Mouse (Mus musculus) fat pad, adult 2 months (tissue): ENCODE data around the gene Pdpn.
"Not testable (repeated sequence)": the region's sequence is repeated elsewhere in the genome, so short reads cannot be mapped to it uniquely, and the experiment has no call there.

Experiments
- DNase-seq: peaks from one replicate; pipeline ENCODE4 v3.0.0-alpha.2; 2011; ENCODE audit warnings: low read depth, low spot score; ENCODE audit errors: extremely low read depth

Pdpn gene

DNA sequence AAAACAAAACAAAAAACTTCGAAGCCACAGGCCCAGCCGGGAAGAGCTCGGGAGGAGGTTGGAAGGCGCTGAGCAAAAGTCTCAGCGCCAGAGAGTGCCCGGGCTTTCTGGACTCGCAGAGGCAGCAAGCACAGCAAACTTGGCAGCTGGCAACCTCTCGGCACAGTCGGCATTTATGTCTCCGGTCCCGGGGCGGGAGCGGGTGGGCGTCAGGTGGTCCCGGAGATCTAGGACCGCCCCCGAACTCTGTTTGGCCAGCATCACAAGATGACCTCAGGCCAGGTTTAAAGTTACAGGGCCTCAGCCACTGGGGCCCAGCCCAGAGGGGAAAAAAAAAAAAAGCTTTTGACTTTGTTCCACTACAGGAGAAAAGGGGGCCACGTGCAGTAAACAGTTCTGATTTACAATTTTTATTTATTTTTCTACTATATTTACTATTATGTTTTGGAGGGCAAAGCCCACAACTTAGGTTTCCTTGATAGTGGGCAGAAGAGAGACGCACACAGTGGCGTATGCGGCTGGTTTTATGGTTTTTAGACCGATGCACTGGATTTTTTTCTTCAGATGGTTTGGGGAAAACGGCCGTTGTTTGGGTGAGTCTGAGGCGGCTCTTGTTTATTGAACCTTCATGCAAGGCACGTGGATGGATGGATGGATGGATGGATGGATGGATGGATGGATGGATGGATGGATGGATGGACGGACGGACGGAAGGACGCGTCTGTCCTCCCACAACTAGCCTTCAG, at the start of gene Pdpn:
Gene Pdpn (minus strand): TSS at position 240 of the 746 bp plus-strand sequence.
- no peak for DNase-seq

DNA sequence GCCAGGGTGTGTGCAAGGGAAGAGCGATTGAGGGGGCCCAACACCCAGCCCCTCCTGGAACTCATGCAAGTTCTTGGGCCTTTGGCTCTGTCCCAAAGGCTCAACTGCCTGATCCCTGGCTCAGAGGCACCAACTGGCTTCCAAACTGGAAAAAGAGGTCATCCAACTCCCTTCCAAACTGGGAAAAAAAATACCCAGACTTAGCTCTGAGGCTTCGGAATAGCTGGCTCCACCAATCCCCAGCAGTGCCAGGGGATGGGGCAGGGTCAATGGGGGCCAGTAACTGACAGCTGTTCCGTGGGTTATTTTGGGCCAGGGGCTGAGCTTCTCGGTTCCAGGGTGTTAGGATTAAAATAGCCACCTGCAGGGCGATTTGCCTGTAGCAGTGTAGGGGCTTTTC, 49.3 kb upstream of the Pdpn start:
- no peak for DNase-seq

DNA sequence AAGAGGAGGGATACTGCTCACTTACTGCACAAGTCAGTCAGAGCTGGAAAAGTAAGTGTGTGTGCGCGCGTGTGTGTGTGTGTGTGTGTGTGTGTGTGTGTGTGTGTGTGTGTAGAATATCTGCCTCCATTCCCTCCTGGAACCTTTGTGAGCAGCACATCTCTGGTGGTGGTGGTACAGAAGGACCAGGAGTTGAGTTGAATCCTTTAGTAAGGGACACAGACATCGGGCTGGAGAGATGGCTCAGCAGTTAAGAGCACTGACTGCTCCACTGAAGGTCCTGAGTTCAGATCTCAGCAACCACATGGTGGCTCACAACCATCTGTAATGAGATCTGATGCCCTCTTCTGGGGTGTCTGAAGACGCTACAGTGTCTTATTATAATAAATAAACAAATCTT, 46.1 kb upstream of the Pdpn start:
- not testable (repeated sequence) for DNase-seq

DNA sequence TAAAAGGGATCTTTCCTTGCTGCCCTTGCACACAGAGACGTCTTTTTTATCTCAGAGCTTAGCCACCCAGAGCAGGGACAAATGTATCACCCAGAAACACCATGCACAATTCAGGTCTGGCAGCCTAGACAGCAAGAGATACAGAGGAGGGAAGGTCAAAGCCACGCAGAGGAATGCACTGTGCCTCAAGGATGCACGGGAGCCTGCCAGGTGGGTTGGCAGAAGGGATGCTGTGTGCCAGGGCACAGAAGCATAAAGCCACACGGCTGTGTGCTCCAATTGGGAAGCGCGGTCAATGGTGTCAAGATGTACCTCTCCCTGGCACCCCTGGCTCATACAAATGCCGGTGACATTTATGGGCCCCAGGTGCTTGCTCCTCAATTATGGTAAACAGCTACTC, 42.1 kb upstream of the Pdpn start:
- no peak for DNase-seq

DNA sequence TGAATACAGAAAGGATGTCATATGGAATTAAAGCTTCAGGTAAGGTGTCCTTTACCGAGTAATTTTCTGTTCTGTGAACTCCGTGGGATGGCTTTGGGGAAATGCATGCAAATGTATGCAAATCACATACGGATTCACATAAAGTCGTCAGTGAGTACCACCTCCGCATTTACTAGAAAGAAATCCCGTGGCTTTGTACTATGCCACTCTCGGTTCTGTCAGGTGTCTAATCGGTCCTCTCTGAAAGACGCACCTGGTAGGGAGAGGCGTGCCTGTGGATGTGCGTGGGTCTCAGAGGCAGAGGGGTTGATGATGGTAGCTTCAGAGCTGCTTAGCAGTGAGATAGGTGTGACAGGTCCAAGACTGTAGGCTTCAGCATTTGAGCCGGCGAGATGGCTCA, 40.4 kb upstream of the Pdpn start:
- no peak for DNase-seq

DNA sequence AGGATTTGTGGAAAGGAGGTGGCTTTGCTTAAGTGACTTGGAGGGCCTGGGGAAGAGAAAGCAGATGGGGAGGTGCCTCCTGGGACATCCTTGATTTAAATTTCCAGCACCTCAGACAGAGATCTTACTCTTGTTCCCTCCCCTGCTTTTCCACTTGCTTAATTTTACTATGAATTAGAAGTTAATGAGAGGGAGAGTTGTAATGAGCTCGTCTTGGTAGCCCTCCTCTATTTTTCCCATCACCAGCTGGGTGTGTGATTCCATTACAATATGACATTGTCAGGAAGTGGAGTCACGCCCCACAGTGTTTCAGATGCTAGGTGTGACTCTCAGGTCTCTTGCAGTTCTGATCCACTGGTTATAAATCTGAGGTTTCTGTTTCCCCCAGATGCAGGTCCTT, 36.7 kb upstream of the Pdpn start:
- DNase-seq, result no peak

DNA sequence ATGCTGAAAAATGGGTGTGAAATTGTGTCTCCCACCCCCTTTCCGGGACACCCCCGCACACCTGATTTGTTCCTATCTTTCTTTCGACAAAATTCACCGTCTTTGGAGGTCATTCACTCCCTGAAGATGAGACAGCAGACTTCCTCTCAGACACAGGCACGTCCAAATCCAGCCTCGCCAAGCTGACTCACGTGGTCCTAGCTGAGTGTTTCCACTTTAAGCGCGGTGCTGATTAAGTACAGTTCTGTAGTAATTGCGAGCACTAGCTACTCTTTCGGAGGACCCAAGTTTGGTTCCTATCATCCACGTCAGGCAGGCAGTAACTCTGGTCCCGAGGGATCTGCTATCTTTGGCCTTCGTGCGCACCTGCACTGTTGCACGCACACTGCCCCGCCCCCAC, 35.6 kb upstream of the Pdpn start:
- no peak for DNase-seq

DNA sequence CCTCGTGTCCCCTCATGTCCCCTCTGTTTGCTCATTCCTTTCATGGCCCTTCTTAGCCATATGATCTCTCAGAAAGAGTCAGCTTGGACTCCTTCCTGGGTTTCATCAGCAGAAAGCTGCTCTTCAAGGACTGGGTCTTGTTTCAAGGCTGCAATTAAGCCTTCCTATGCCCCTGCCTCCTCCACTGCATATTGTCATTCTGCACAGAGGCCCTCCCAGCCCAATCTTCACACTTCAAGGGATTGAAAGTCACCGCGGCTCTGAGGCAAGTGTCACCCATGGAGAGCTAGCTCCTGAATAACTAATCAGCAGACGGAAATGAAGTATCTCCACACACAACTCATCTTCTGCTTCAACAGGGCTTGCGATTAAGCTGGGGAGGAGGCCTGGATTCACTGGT, 34.8 kb upstream of the Pdpn start:
- no peak for DNase-seq

DNA sequence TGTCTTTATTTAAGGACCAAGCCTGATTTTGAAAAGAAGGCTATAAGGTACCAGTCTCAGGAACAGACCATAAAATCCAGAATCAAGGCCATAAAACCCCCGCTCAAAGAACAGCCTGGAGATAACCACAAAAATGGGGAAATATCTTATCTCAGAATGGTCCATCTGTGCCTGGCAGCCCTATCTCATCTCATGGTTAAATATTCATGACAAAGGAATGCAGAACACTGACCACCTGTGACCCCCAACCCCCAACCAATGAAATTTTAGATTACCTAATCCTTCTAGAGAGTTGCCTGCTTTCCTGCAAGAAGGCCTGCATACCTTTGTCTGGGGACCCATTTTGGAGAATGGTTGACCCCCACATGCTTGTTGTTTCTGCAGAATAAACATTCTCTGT, 32.4 kb upstream of the Pdpn start:
- no peak for DNase-seq

DNA sequence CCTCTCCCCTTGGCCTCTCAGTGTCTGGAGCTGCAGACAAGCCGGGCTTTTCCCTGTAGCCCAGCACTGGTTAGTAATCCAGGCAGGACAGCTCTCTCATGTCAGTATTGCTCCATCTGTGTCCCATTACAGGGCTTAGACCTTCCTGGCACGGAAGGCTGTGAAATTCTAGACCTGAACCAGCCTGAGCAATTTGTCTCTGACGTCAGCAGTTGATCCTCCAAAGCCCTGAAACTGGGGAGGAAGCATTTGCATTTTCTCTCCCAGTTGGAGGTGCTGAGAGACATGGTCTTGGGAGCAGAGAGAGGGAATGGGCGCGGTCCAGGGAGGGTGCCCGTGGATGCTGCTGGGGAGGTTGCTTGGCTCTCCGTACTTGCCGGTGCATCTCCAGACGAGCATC, 31.2 kb upstream of the Pdpn start:
- no peak for DNase-seq

DNA sequence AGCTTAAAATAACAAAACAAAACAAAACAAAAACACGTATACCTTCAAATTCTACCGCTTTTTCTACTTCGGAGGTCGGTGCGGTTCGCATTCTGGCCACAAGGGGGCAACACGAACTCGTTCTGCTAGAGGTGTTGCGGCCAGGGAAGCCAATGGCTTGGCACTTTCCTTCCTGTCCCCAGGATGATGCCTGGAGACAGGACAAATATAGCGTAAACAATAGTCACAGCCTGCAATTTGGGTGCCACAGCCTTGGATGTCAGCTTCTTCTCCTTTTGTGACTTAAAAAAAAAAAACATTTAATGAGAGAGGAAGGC, 26.2 kb upstream of the Pdpn start:
- DNase-seq, result no peak

DNA sequence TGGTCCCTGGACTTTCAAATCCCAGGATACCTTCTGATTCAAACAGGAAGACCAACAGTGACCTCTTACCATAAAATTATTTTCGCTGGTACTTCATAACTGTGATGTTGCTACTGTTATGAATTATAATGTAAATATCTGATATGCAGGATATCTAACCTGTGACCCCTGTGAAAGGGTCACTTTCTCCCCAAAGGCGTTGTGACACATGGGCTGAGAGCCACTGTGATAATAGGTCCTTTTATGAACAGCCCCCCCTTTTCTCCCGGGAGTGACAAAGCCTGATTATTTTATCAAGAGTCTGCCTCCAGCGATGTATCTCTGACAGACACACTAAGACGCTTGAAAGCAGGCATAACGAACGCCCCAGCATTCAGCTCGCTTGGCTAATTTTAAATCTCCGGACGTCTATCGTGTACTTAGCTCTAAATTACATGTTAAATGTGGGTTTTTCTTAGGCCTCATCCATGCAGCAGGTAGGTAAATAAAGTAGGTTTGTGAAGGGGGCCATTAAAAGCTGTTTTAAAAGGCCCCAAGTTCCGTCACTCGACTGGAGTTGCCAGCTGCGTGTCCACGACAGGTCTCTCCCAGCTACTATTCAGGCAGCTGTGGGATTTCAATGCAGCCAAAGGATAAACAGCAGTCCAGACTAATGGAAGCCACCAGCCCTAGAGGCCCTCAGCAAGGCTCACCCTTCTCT, 25.7 kb upstream of the Pdpn start:
- DNase-seq, result no peak

DNA sequence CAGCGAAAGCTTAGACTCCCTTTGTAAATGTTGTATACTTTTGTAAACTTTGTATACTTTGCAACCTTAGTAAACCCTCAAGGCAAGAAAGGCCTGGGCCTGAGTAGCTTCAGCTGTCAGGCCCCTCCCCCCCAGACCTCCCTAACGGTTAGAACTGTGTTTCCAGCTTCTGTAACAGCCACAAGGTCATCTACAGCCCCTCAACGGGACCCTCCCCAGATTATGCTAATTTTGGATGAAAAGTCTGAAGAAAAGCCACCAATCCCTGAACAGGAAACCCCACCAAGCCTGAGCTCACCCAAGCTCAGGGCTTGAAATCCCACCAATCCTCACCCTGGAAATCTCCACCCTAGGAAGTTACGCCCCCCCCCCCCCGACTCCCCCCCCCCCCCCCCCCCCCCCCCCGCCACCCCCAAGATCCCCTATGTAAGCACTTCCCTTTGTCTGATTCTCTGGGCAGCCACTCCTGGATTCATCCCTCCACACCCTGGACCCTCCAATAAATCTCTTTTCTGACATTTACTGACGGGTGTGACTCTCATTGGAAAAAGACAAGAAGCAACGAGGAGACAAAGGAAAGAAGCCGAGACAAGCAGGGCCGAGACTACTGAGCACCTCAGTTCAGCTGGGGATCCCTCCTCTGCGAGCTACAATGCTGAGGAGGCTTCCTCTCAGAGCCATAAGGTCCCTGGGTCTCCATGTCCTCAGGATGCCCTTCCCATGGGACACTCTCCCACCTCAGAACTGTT, 25.0 kb upstream of the Pdpn start:
- DNase-seq, result no peak

DNA sequence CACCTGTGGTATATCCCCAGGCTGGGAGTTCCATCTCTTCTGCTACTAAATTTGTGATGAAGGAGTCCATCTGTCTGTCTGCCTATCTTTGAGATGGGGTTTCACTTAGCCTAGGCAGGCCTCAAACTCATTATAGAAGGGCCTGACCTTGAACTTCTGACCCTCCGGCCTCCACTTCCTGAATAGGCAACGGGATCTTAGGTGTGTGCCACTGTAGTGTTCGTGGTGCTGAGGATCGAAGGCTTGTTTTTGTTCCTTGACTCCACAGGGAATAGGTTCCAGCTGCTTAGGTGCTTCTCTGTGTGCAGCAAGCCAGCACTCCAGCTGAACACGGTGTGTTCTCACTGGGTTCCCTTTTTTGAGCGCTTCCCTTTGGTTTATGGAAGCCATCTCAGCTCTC, 13.9 kb upstream of the Pdpn start:
- DNase-seq, result no peak

DNA sequence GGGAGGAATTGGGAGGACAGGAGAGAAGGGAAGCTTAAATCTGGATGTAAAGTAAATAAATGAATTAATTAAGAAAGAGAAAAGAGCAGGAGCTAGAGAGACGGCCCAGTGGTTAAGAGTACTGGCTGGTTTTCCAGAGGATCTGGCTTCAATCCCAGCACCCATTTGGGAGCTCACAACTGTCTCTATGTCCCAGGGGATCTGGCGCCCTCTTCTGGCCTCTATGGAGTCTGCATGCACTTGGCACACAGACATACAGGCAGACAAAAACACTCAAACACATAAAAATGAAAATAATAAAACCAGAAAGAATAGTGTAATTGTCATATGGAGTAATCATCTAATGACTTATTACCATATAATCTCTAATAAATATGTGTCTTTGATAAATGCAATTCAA, 12.0 kb upstream of the Pdpn start:
- no peak for DNase-seq

DNA sequence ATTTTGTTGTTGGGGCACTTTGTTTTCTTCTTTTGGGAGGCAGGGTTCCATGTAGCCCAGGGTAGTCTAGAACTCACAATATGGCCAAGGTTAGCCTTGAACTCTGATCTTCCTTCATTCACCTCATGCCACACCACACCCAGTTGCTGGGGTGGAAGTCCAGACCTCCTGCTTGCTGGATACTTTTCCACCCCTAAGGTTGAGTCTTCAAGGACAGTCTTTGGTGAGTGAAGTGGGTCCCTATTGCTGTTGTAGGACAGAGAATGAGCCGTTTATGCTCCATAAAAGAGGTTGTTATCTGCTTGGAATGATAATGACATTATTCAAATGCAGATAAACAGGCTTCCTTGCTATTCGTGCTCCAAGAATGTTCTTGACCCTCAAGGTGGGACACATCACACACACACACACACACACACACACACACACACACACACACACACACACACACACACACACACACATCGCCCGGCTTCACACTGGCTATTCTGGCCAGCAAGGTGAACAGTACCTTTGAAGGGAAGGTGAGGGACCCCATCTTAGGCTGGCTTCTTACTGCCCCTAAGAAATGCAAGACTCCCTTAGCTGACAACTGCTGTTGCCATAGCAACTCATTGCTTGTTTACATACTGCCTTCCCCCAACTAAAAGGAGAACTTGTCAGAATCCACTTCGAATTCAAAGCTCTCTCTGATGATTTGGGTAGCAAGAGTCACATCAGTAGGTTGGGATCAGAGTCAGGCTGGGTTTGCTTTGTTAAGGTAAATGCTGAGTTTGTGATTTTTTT, 6.8 kb upstream of the Pdpn start:
- DNase-seq, result no peak

DNA sequence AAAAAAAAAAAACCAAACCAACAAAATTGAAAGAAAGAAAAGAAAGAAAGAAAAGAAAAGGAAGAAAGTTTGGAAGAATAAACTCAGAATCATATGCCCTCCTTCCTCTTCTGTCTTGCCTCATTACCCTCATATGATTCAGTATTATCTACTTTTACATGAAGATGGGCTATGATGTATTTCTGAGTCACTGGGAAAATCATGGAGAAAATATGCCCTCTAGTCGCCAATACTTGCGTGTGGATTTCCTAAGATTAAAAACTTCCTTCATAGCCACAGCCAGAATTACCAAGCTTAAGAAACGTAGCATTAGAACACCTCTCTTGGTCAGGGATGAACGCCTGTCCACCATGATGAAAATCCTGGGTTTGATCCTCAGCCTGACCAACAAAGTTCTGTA, 5.7 kb upstream of the Pdpn start:
- DNase-seq, result no peak

DNA sequence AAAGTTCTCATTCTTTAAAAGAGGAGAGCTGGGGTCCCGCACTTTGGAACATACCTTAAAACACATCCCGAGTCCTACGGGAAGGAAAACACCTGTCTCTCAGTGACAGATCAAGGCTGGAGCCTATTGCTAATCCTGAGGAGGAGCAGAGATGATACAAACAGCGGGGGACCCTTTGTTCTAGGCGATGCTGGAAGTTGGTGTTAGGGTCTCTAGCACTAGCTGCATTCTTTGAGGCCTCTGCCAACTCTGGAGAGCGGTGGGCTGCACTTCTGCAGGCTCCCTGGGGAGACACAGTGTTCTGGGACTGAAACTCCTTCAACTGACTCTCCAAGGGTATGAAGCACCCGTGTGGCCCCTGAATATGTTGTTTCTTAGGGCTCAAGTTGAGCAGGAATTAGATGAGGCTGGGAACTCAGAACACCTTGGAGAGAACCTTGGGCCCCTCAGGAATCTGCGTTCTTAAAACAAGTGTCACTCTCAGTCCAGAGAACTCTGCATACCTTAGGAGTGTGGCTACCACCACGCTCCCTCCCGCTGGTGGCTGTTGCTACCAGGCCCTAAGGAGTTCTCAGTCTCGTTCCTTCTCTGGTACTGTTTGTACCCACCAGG, 3.0 kb upstream of the Pdpn start:
- no peak for DNase-seq

DNA sequence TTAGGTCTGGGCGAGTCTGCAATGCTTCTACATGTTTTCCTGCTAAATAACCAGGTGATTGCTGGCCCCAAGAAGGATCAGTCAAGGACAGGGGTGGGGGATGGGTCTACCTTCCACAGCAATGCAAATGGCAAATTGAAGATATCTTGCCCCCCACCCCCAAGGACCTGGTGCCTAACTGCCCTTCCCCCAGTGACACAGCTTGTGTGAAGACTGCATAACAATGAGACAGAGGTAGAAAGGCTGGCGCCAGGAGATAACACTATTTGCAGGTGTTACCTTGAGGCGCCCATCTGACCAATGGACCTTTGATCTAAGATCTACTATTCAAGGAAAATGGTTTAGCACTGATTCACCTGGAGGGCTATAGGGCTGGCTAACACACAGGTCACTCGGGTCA, 2.5 kb upstream of the Pdpn start:
- DNase-seq, result no peak

DNA sequence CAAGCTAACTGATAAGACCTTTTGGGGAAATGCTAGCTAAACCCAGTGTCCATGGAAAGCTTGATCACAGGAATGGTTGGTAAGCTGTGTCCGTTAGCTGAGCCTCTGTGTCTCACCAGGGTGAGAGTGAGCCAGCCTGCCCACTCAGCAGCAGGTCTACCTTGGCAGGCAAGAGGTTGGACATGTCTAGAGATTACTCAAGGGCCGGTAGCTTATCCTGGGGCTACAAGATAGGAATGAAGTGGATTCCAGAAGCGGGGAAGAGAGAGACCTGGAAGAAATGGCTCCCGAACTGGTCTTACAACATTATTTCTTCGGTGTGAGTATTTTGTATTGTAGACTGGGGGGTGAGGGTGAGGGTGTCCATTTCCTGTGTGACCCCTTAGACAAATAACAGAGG, 1.7 kb upstream of the Pdpn start:
- no peak for DNase-seq

DNA sequence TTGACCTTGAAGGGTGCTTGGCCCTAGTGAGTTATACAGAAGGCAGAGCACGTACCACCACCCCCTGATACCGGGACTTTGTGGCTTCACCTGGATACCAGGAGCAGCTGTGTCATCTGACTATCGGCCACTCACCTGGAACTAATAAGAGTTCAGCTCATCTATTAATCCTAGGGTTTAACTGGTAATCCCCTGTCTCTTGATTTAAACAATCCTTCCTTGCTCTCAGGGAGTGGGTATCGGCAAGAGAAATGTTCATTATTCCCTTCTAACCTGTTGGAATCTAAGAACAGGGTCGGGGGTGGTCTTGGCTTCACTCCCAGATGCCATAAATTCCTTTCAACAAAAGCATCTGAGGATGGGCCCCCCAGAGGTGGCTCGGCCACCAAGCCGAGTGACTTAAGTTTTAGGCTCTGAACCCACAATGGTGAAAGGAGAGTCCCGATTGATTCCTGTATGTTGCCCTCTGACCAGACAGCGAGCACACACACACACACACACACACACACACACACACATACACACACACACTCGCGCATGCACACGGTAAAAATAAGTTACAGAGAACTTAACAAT, 837 bp upstream of the Pdpn start:
- DNase-seq, result no peak
